Mouse (Mus musculus) liver, embryonic 14.5 days (tissue): ENCODE measurements around the gene Src. TPM values are rescaled to one million over a fixed set of nuclear protein-coding genes. Genes with fewer than 3 reads are reported as not detected.

Source experiments
- ATAC-seq: fragments of 200-750 bp; cut with Nextera tagmentation; 2 replicates; pipeline ENCODE4 v1.8.0; 2017; ENCODE audit warnings: moderate number of reproducible peaks, mild to moderate bottlenecking, moderate library complexity; ENCODE audit not compliant: insufficient read depth
- DNase-seq, 3 experiments: peaks; one replicate each; pipeline ENCODE4 v3.0.0-alpha.2; 2012 to 2013; ENCODE audit warnings: low read depth in 3 of 3, low spot score in 3 of 3
- H3K27ac ChIP-seq: fragments of 300-500 bp; sonication (generic); 2 replicates; pipeline ENCODE4 v1.5.1; 2014; ENCODE audit warnings: moderate library complexity, mild to moderate bottlenecking, control low read depth, inconsistent platforms
- H3K27me3 ChIP-seq: fragments of 300-500 bp; sonication (generic); 2 replicates; pipeline ENCODE4 v1.6.1; 2014; ENCODE audit warnings: mild to moderate bottlenecking, low read length, moderate library complexity; ENCODE audit not compliant: control insufficient read depth, insufficient read depth
- H3K36me3 ChIP-seq: fragments of 300-500 bp; sonication (generic); replicated peaks from 2 replicates; pipeline ENCODE4 v1.6.1; 2014; ENCODE audit warnings: low read depth; ENCODE audit not compliant: control insufficient read depth, insufficient read depth
- H3K4me1 ChIP-seq, 2 experiments: fragments of 200-500 bp in 1 of 2; fragments of 300-500 bp in 1 of 2; sonication (generic) in 1 of 2; replicated peaks; 2 replicates each; pipeline ENCODE4 v1.6.1; 2012 to 2014; ENCODE audit warnings: antibody characterized with exemption in 1 of 2, inconsistent platforms in 1 of 2, low read length in 1 of 2; ENCODE audit not compliant: control insufficient read depth in 2 of 2, insufficient read depth in 2 of 2
- H3K4me2 ChIP-seq: fragments of 300-500 bp; sonication (generic); 2 replicates; pipeline ENCODE4 v1.6.1; 2014; ENCODE audit warnings: low read depth, mild to moderate bottlenecking, control low read depth, moderate library complexity
- H3K4me3 ChIP-seq, 2 experiments: fragments of 200-500 bp in 1 of 2; fragments of 300-500 bp in 1 of 2; sonication (generic) in 1 of 2; 2 replicates each; pipeline ENCODE4 v1.5.1; 2012 to 2014; ENCODE audit warnings: low read depth in 2 of 2, low read length in 2 of 2, mild to moderate bottlenecking in 2 of 2, control low read depth in 1 of 2, inconsistent platforms in 1 of 2, moderate library complexity in 1 of 2; ENCODE audit not compliant: insufficient read depth in 1 of 2
- H3K9ac ChIP-seq: fragments of 300-500 bp; sonication (generic); replicated peaks from 2 replicates; pipeline ENCODE4 v1.6.1; 2014; ENCODE audit warnings: mild to moderate bottlenecking, control low read depth, moderate library complexity
- H3K9me3 ChIP-seq: fragments of 300-500 bp; sonication (generic); 2 replicates; pipeline ENCODE4 v1.6.1; 2016; ENCODE audit warnings: low read length, mixed read lengths; ENCODE audit not compliant: control insufficient read depth
- CTCF ChIP-seq: IDR thresholded peaks from 2 replicates; pipeline ENCODE4 v1.5.1; 2016; ENCODE audit warnings: antibody characterized with exemption, low read depth, control low read depth
- EP300 ChIP-seq: IDR thresholded peaks from 2 replicates; pipeline ENCODE4 v1.6.1; 2016; ENCODE audit warnings: antibody characterized with exemption, low read depth
- WGBS: fragments of 180-500 bp; shearing (Covaris S2); extraction: QIAGEN DNeasy Blood & Tissue Kit; methylation state at CpG from one replicate; pipeline ENCODE4 v1.1.7; 2014; ENCODE audit not compliant: insufficient replicate concordance; 5-methylcytosine and 5-hydroxymethylcytosine counted together
- polyA plus RNA-seq, 2 experiments: library from polyadenylated mRNA; depleted of rRNA in 1 of 2; stranded (reverse) in 1 of 2; unstranded in 1 of 2; fragments of >200 nt; fragmentation: Nextera tagmentation in 1 of 2; extraction: Ambion mirVana in 1 of 2; gene quantifications; 2 replicates each; pipeline versions ENCODE4 v1.2.1 to v1.2.3; 2012 to 2014

Gene Src
- polyA plus RNA-seq, 2 experiments = 0.90 to 2.3 TPM

- Histone ChIP-seq H3K27ac (no peak overlapping the region), H3K9me3 (no peaks in the 10 kb centered on the region), H3K36me3 (no peaks in the 10 kb centered on the region), H3K9ac (peak overlapping the region; percentile 40), H3K4me1 (peaks cover 0 to 5% of the 10 kb centered on the region in 2 experiments; a peak in 1 of 4 replicates), H3K4me3 (peak overlapping the region; percentile 35 to 59), H3K27me3 (peaks cover 17% of the 10 kb centered on the region), H3K4me2 (peak overlapping the region; percentile 61)
- TF ChIP-seq EP300 = no peak
- no peak for TF ChIP-seq CTCF
- ATAC-seq (no peak), DNase-seq (no peak)
- WGBS = 5% methylated on average over 63 of the region's 98 CpGs
Measured at GRCm38 (mm10) chr2:157424126-157424903, 6.1 kb downstream of the Src start.

- Histone ChIP-seq H3K4me1 (peaks cover 0 to 5% of the 10 kb centered on the region in 2 experiments; a peak in 1 of 4 replicates), H3K9ac (no peak overlapping the region), H3K27me3 (peaks cover 17% of the 10 kb centered on the region), H3K4me3 (peak overlapping the region; percentile 35 to 59; a peak in 3 of 4 replicates), H3K27ac (no peak overlapping the region), H3K4me2 (peak overlapping the region; percentile 61), H3K36me3 (no peaks in the 10 kb centered on the region), H3K9me3 (no peaks in the 10 kb centered on the region)
- WGBS = 66% methylated on average over 16 of the region's 16 CpGs
- ATAC-seq (no peak), DNase-seq (no peak)
- no peak for TF ChIP-seq CTCF
- TF ChIP-seq EP300 = no peak
Measured at GRCm38 (mm10) chr2:157424904-157425642, 6.8 kb downstream of the Src start.

GRCm38 (mm10) chr2:157425643-157425988, 7.4 kb downstream of the Src start:
- TF ChIP-seq EP300 (no peak), CTCF (no peak)
- no peak for ATAC-seq
- H3K27ac ChIP-seq = no peak overlapping the region

GRCm38 (mm10) chr2:157426171-157426570, 7.9 kb downstream of the Src start:
- Histone ChIP-seq H3K4me3 (no peak overlapping the region), H3K27ac (no peak overlapping the region), H3K36me3 (no peaks in the 10 kb centered on the region), H3K27me3 (peaks cover 17% of the 10 kb centered on the region), H3K4me2 (no peak overlapping the region), H3K4me1 (peaks cover 0 to 5% of the 10 kb centered on the region in 2 experiments; a peak in 1 of 4 replicates), H3K9ac (no peak overlapping the region), H3K9me3 (no peaks in the 10 kb centered on the region)
- no peak for ATAC-seq
- WGBS = 54% methylated on average over 6 of the region's 6 CpGs
- no peak for TF ChIP-seq EP300
- no peak for TF ChIP-seq CTCF
- no peak for DNase-seq

More at GRCm38 (mm10) chr2:157425643-157425988, 7.4 kb downstream of the Src start:
- DNase-seq = no peak
- Histone ChIP-seq H3K9ac (no peak overlapping the region), H3K36me3 (no peaks in the 10 kb centered on the region), H3K4me1 (peaks cover 0 to 5% of the 10 kb centered on the region in 2 experiments; a peak in 1 of 4 replicates), H3K27me3 (peaks cover 17% of the 10 kb centered on the region), H3K4me2 (no peak overlapping the region), H3K4me3 (no peak overlapping the region), H3K9me3 (no peaks in the 10 kb centered on the region)
- 55% methylated on average over 6 of the region's 6 CpGs for WGBS

- Histone ChIP-seq H3K9ac (no peak overlapping the region), H3K4me1 (peaks cover 0 to 5% of the 10 kb centered on the region in 2 experiments; a peak in 1 of 4 replicates), H3K27ac (no peak overlapping the region), H3K36me3 (no peaks in the 10 kb centered on the region), H3K4me3 (no peak overlapping the region), H3K9me3 (no peaks in the 10 kb centered on the region), H3K4me2 (no peak overlapping the region), H3K27me3 (peaks cover 17% of the 10 kb centered on the region)
- no peak for DNase-seq
- TF ChIP-seq EP300 (no peak), CTCF (no peak)
- no peak for ATAC-seq
- WGBS = 56% methylated on average over 5 of the region's 5 CpGs
Measured at GRCm38 (mm10) chr2:157427164-157427563, 8.9 kb downstream of the Src start.
